Mouse (Mus musculus): ENCODE results near the gene Kmt2b. TPM values are rescaled to one million over a fixed set of nuclear protein-coding genes. Genes with fewer than 3 reads are reported as not detected.
A peak's percentile ranks its signal among the peaks of the same experiment; 100 is the strongest.

Kmt2b gene
- total and polyA plus RNA-seq, 3 experiments = 8.4 to 32.8 (median 17.2) TPM

DNA sequence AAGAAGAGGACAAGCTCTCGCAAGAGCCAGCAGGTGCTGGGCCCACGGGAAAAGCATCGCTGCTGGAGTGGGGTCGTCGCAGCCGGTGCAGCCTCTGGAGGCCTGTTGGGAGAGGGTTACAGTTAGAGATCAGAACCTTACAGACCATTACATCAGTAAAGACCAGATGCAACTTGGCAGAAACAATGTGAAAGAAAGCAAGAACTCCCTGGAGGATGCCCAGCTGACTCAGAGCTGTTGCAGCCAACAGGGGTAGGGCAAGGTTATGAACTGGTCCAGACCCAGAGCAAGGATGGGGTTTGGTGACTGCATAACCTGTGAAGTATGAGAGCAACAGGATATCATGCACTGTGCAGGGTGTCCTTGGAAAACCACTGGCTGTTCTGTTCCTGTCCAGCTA is 64.0 kb downstream of the Kmt2b start:
- in situ Hi-C loops (cut with MboI; ENCODE audit: low pct_ligation_motif_present, low pct_unique_long_range_greater_than_20kb, low sequenced_read_pairs) (no loop called here), dilution Hi-C loops (cut with MboI; ENCODE audit: extremely low pct_ligation_motif_present, extremely low pct_unique_long_range_greater_than_20kb, low sequenced_read_pairs) (no loop called here)
- H3K9me3 ChIP-seq (replicated peaks; ENCODE audit: low read length) = no peaks in the 10 kb centered on the region
- H3K27me3 ChIP-seq (replicated peaks) = no peaks in the 10 kb centered on the region
- H3K27ac ChIP-seq (ENCODE audit: insufficient read depth, low read depth) = peak overlapping the region; percentile 83
- no peak overlapping the region for H3K4me2 ChIP-seq (ENCODE audit: insufficient read depth, low read depth, poor library complexity, severe bottlenecking)
- no peaks in the 10 kb centered on the region for H3K79me2 ChIP-seq (replicated peaks; ENCODE audit: control insufficient read depth, extremely low read depth, insufficient read depth, poor library complexity, severe bottlenecking)
- TF ChIP-seq HCFC1 (IDR thresholded peaks at IDR 0.05; ENCODE audit: low read depth, low read length) (no peak), POLR2A (IDR thresholded peaks at IDR 0.05; ENCODE audit: low read depth, low read length) (no peak), MAX (IDR thresholded peaks at IDR 0.05; ENCODE audit: low read length) (no peak), RAD21 (IDR thresholded peaks at IDR 0.05; ENCODE audit: low read depth, low read length) (no peak)
- DNase-seq (ENCODE audit: extremely low read depth) = peak; percentile 14
- H3K4me3 ChIP-seq (replicated peaks in 1 of 3; ENCODE audit: low read depth in 2 of 3, low read length in 2 of 3, poor library complexity in 1 of 3) = peak overlapping the region in 1 of 3 experiments; percentile 28
- H3K4me1 ChIP-seq (ENCODE audit: control insufficient read depth in 1 of 2, insufficient read depth in 2 of 2) = peaks cover 10 to 16% of the 10 kb centered on the region in 2 experiments
- H3K36me3 ChIP-seq (replicated peaks in 1 of 2; ENCODE audit: control insufficient read depth in 1 of 2, insufficient read depth in 1 of 2, low read length in 1 of 2) = peaks cover 21 to 68% of the 10 kb centered on the region in 2 experiments
- H3K9ac ChIP-seq (ENCODE audit: insufficient read depth, low read depth) = no peak overlapping the region

DNA sequence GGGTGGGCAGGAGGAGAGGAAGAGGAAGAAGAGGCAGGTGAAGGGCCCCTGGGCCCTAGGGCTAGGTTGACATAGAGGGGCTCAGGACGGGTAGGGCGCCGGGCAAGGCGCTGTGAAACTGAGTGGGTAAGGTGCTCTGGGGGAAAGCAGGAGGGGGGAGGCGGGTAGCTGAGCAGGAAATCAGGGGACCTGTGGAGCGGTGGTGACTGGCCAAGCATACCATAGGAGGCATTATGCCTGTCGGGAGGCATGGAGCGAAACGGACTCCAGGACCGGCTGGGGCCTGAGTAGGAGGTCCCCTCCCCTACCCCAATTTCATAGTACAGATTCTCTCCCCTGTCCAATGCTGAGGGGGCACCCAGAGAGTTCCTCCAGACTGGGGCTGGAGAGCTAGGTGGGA is 65.7 kb downstream of the Kmt2b start:
- Histone ChIP-seq H3K4me2 (ENCODE audit: insufficient read depth, low read depth, poor library complexity, severe bottlenecking) (no peak overlapping the region), H3K4me1 (ENCODE audit: control insufficient read depth in 1 of 2, insufficient read depth in 2 of 2) (peaks cover 10 to 18% of the 10 kb centered on the region in 2 experiments), H3K27ac (ENCODE audit: insufficient read depth, low read depth) (no peak overlapping the region), H3K4me3 (replicated peaks in 1 of 3; ENCODE audit: low read depth in 2 of 3, low read length in 2 of 3, poor library complexity in 1 of 3) (no peak overlapping the region), H3K79me2 (replicated peaks; ENCODE audit: control insufficient read depth, extremely low read depth, insufficient read depth, poor library complexity, severe bottlenecking) (no peaks in the 10 kb centered on the region), H3K9me3 (replicated peaks; ENCODE audit: low read length) (no peaks in the 10 kb centered on the region), H3K9ac (ENCODE audit: insufficient read depth, low read depth) (no peak overlapping the region), H3K36me3 (replicated peaks in 1 of 2; ENCODE audit: control insufficient read depth in 1 of 2, insufficient read depth in 1 of 2, low read length in 1 of 2) (peaks cover 9 to 52% of the 10 kb centered on the region in 2 experiments), H3K27me3 (replicated peaks) (no peaks in the 10 kb centered on the region)
- no peak for DNase-seq (ENCODE audit: extremely low read depth)
- TF ChIP-seq CHD2 (IDR thresholded peaks at IDR 0.05; ENCODE audit: low read length) (no peak), KAT2A (IDR thresholded peaks at IDR 0.05; ENCODE audit: insufficient replicate concordance, low read length) (no peak), BHLHE40 (IDR thresholded peaks at IDR 0.05; ENCODE audit: low read depth, low read length) (no peak), HCFC1 (IDR thresholded peaks at IDR 0.05; ENCODE audit: low read depth, low read length) (no peak), NELFE (IDR thresholded peaks at IDR 0.05; ENCODE audit: low read depth, low read length) (no peak), IRF4 (IDR thresholded peaks at IDR 0.05; ENCODE audit: low read depth, low read length) (no peak), POLR2A (IDR thresholded peaks at IDR 0.05; ENCODE audit: low read depth, low read length) (no peak), TBP (conservative IDR thresholded peaks at IDR 0.05; ENCODE audit: low read depth, low read length) (no peak), NRF1 (IDR thresholded peaks at IDR 0.05; ENCODE audit: low read depth, low read length) (no peak), UBTF (IDR thresholded peaks at IDR 0.05; ENCODE audit: low read depth, low read length) (no peak), JUND (conservative IDR thresholded peaks at IDR 0.05; ENCODE audit: low read depth, low read length) (no peak)
- dilution Hi-C loops (cut with MboI; ENCODE audit: extremely low pct_ligation_motif_present, extremely low pct_unique_long_range_greater_than_20kb, low sequenced_read_pairs) = no loop called here
- in situ Hi-C loops (cut with MboI; ENCODE audit: low pct_ligation_motif_present, low pct_unique_long_range_greater_than_20kb, low sequenced_read_pairs) = no loop called here

GRCm38 (mm10) chr7:30520856-30521255 is 67.7 kb downstream of the Kmt2b start:
- no peaks in the 10 kb centered on the region for H3K79me2 ChIP-seq (replicated peaks; ENCODE audit: control insufficient read depth, extremely low read depth, insufficient read depth, poor library complexity, severe bottlenecking)
- peaks cover 2 to 32% of the 10 kb centered on the region in 2 experiments for H3K36me3 ChIP-seq (replicated peaks in 1 of 2; ENCODE audit: control insufficient read depth in 1 of 2, insufficient read depth in 1 of 2, low read length in 1 of 2)
- DNase-seq (ENCODE audit: extremely low read depth) = no peak
- H3K4me2 ChIP-seq (ENCODE audit: insufficient read depth, low read depth, poor library complexity, severe bottlenecking) = no peak overlapping the region
- in situ Hi-C loops (cut with MboI; ENCODE audit: low pct_ligation_motif_present, low pct_unique_long_range_greater_than_20kb, low sequenced_read_pairs) = no loop called here
- H3K4me3 ChIP-seq (replicated peaks in 1 of 3; ENCODE audit: low read depth in 2 of 3, low read length in 2 of 3, poor library complexity in 1 of 3) = no peak overlapping the region
- H3K27ac ChIP-seq (ENCODE audit: insufficient read depth, low read depth) = no peak overlapping the region
- H3K9ac ChIP-seq (ENCODE audit: insufficient read depth, low read depth) = no peak overlapping the region
- TF ChIP-seq TCF12 (IDR thresholded peaks at IDR 0.05; ENCODE audit: low read depth, low read length) (no peak), MAZ (IDR thresholded peaks at IDR 0.05; ENCODE audit: low read depth, low read length) (no peak), KAT2A (IDR thresholded peaks at IDR 0.05; ENCODE audit: insufficient replicate concordance, low read length) (no peak), USF2 (conservative IDR thresholded peaks at IDR 0.05; ENCODE audit: low read depth, low read length) (no peak)
- dilution Hi-C loops (cut with MboI; ENCODE audit: extremely low pct_ligation_motif_present, extremely low pct_unique_long_range_greater_than_20kb, low sequenced_read_pairs) = no loop called here
- peaks cover 10 to 18% of the 10 kb centered on the region in 2 experiments for H3K4me1 ChIP-seq (ENCODE audit: control insufficient read depth in 1 of 2, insufficient read depth in 2 of 2)
- peaks cover 1% of the 10 kb centered on the region for H3K27me3 ChIP-seq (replicated peaks)
- H3K9me3 ChIP-seq (replicated peaks; ENCODE audit: low read length) = no peaks in the 10 kb centered on the region
